Mouse (Mus musculus): ENCODE results near the gene Lhcgr.
"Not testable (repeated sequence)": the region's sequence is repeated elsewhere in the genome, so short reads cannot be mapped to it uniquely, and the experiment has no call there.

Gene Lhcgr

GRCm38 (mm10) chr17:88791440-88792152, at the start of gene Lhcgr:
TSS of gene Lhcgr (minus strand) at chr17:88791990.
- no peak for DNase-seq

GRCm38 (mm10) chr17:88817601-88818000, 25.8 kb upstream of the Lhcgr start:
- no peak for DNase-seq

GRCm38 (mm10) chr17:88812943-88813342, 21.2 kb upstream of the Lhcgr start:
- not testable (repeated sequence) for DNase-seq

- no peak for DNase-seq
Measured at GRCm38 (mm10) chr17:88810807-88811206, 19.0 kb upstream of the Lhcgr start.

GRCm38 (mm10) chr17:88806421-88806820, 14.6 kb upstream of the Lhcgr start:
- no peak for DNase-seq

- DNase-seq = no peak
Measured at GRCm38 (mm10) chr17:88803441-88803840, 11.7 kb upstream of the Lhcgr start.

GRCm38 (mm10) chr17:88790680-88791079, 1.1 kb downstream of the Lhcgr start:
- no peak for DNase-seq

- no peak for DNase-seq
Measured at GRCm38 (mm10) chr17:88788392-88788791, 3.4 kb downstream of the Lhcgr start.

- no peak for DNase-seq
Measured at GRCm38 (mm10) chr17:88786881-88787280, 4.9 kb downstream of the Lhcgr start.

GRCm38 (mm10) chr17:88786385-88786784, 5.4 kb downstream of the Lhcgr start:
- DNase-seq = no peak

- no peak for DNase-seq
Measured at GRCm38 (mm10) chr17:88779148-88779547, 12.6 kb downstream of the Lhcgr start.

GRCm38 (mm10) chr17:88774103-88774526, 17.7 kb downstream of the Lhcgr start:
- no peak for DNase-seq

- DNase-seq = no peak
Measured at GRCm38 (mm10) chr17:88770081-88770480, 21.7 kb downstream of the Lhcgr start.

- DNase-seq = no peak
Measured at GRCm38 (mm10) chr17:88769283-88769859, 22.4 kb downstream of the Lhcgr start.

GRCm38 (mm10) chr17:88766857-88767256, 24.9 kb downstream of the Lhcgr start:
- DNase-seq = no peak

- DNase-seq = no peak
Measured at GRCm38 (mm10) chr17:88764136-88764485, 27.7 kb downstream of the Lhcgr start.

GRCm38 (mm10) chr17:88763396-88764135, 28.2 kb downstream of the Lhcgr start:
- DNase-seq = no peak

- no peak for DNase-seq
Measured at GRCm38 (mm10) chr17:88758003-88758437, 33.8 kb downstream of the Lhcgr start.

- DNase-seq = no peak
Measured at GRCm38 (mm10) chr17:88755776-88756175, 36.0 kb downstream of the Lhcgr start.

- no peak for DNase-seq
Measured at GRCm38 (mm10) chr17:88753472-88753857, 38.3 kb downstream of the Lhcgr start.

GRCm38 (mm10) chr17:88752827-88753471, 38.8 kb downstream of the Lhcgr start:
- no peak for DNase-seq

- no peak for DNase-seq
Measured at GRCm38 (mm10) chr17:88749646-88750045, 42.1 kb downstream of the Lhcgr start.

- DNase-seq = no peak
Measured at GRCm38 (mm10) chr17:88706231-88706649, 85.5 kb downstream of the Lhcgr start.
